Mouse (Mus musculus) hindbrain, embryonic 11.5 days (tissue): Measurements from ENCODE around the gene Armcx6. TPM values are rescaled to one million over a fixed set of nuclear protein-coding genes. Genes with fewer than 3 reads are reported as not detected.

ENCODE experiments used
- polyA plus RNA-seq: library from polyadenylated mRNA; unstranded; fragments of >200 nt; fragmentation: Nextera tagmentation; extraction: Ambion mirVana; gene quantifications from 2 replicates; pipeline ENCODE4 v1.2.1, GENCODE M21; 2014

Gene Armcx6
- polyA plus RNA-seq, 1 experiment from 2014 or later, result 19.1 TPM

Other genes with a start within 250 kb of the Armcx6 start
- 59.6 and 72.6 TPM in 2 replicates for gene Timm8a1, start 209.6 kb downstream of the Armcx6 start, polyA plus RNA-seq
- 1.1 and 1.2 TPM in 2 replicates for gene Btk, start 167.8 kb downstream of the Armcx6 start, polyA plus RNA-seq
- gene Rpl36a, start 165.8 kb downstream of the Armcx6 start, polyA plus RNA-seq, result 279 and 285 TPM in 2 replicates
- gene Gla, start 150.3 kb downstream of the Armcx6 start, polyA plus RNA-seq, result 3.0 and 5.0 TPM in 2 replicates
- gene Hnrnph2, start 150.2 kb downstream of the Armcx6 start, polyA plus RNA-seq, result 127 and 174 TPM in 2 replicates
- 6.1 and 8.1 TPM in 2 replicates for gene Armcx4, start 64.9 kb downstream of the Armcx6 start, polyA plus RNA-seq
- 50.2 and 54.4 TPM in 2 replicates for gene Armcx1, start 33.5 kb downstream of the Armcx6 start, polyA plus RNA-seq
- gene Armcx3, start 5.2 kb upstream of the Armcx6 start, polyA plus RNA-seq, result 62.5 and 66.1 TPM in 2 replicates
- gene Armcx2, start 57.8 kb upstream of the Armcx6 start, polyA plus RNA-seq, result 79.5 and 83.1 TPM in 2 replicates
- gene Nxf2, start 213.3 kb upstream of the Armcx6 start, polyA plus RNA-seq, result 0.43 and 0.74 TPM in 2 replicates